Mouse (Mus musculus): ENCODE results near the gene Zfp69. TPM values are rescaled to one million over a fixed set of nuclear protein-coding genes. Genes with fewer than 3 reads are reported as not detected.

Zfp69 gene
- 2.0 and 2.1 TPM in 2 replicates for polyA plus RNA-seq (2015; fragmentation: Nextera tagmentation; extraction: Ambion mirVana)

DNA sequence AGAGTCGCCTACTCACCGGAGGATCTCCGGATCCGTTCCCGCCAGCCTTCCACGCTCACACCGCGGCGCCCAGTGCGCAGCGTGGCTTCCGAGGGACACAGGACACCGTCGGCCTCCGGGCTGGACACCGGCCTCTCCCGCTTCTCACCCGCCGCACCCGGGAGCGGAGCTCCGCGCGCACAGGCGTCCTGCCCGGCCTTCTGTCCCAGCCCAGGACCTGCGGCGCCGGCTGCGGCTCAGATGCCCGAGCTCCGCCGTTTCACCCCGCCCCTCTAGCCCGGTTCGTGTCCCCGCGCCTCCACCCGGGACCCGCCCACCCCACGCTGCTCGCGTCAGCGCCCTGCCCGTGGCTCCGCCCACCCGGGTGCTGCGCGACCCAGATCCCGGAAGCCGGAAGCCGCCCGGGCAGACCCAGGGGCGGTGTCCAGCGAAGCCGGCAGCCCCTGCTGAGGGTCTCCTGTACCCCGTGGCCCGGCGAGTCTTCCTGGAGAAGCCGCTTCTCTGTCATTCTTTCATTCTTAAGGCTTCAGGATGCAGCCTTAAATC, at the start of gene Zfp69:
Gene Zfp69, minus strand, starts transcription at position 272 of the 546 bp plus-strand sequence.

DNA sequence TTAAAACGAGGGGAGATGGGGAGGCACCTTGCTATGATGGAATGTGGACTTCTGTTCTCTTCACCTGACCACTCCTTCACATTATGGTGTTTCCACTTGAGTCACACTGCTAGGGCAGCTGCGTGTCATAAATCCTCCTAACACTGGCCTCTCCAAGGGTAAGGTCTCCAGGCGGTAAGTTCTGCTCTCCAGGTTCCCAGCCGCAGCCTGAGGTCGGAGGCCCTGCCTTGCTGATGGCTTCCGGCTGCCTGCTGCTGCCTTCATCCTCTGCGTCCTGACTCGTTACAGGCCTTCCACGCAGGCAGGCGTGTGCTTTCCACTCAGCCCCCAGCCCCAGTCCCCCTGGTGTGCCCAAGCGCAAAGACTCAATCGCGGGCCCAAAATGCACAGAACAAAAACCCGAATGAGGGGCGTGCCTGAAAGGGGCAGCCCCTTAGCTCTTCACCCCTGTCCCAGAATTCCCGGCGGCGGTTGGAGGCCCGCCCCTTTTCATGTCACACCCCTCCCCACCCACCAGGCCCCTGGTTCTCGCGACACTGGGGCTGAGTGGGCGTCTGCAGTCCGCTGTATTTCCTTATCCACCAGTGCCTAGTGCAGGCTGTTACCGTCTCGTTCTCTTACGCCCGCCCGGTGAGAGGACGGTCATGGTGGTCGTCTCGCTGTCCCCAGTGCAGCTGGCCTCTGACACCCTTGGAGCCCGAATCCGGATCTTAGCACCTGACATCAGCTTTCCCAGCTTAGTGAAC, 26.8 kb downstream of the Zfp69 start, which contains the start of gene Exo5:
Gene Exo5, minus strand, starts transcription at position 464 of the 746 bp plus-strand sequence.

Small RNA genes within 50 kb of the gene (microRNA-seq; reads per million reads assigned to microRNA genes)
- gene Mir7015 = 0 reads per million in 2 experiments

Other genes starting within 250 kb of the Zfp69 start
- 8.2 and 11.8 TPM in 2 replicates for gene Kcnq4, start 203.1 kb downstream of the Zfp69 start, polyA plus RNA-seq (2015; fragmentation: Nextera tagmentation; extraction: Ambion mirVana)
- 59.8 and 62.3 TPM in 2 replicates for gene Nfyc, start 120.1 kb downstream of the Zfp69 start, polyA plus RNA-seq (2015; fragmentation: Nextera tagmentation; extraction: Ambion mirVana)
- gene Rims3, start 96.9 kb downstream of the Zfp69 start, polyA plus RNA-seq (2015; fragmentation: Nextera tagmentation; extraction: Ambion mirVana) = 0.09 and 0.17 TPM in 2 replicates
- 6.6 and 7.2 TPM in 2 replicates for gene Exo5, start 26.7 kb downstream of the Zfp69 start, polyA plus RNA-seq (2015; fragmentation: Nextera tagmentation; extraction: Ambion mirVana)
- gene Smap2, start 65.5 kb upstream of the Zfp69 start, polyA plus RNA-seq (2015; fragmentation: Nextera tagmentation; extraction: Ambion mirVana) = 6.8 and 8.8 TPM in 2 replicates
- 1.6 and 5.5 TPM in 2 replicates for gene Col9a2, start 87.7 kb upstream of the Zfp69 start, polyA plus RNA-seq (2015; fragmentation: Nextera tagmentation; extraction: Ambion mirVana)
- gene Zmpste24, start 146.5 kb upstream of the Zfp69 start, polyA plus RNA-seq (2015; fragmentation: Nextera tagmentation; extraction: Ambion mirVana) = 15.9 and 18.5 TPM in 2 replicates
- not detected in 2 replicates for gene Tmco2, start 157.5 kb upstream of the Zfp69 start, polyA plus RNA-seq (2015; fragmentation: Nextera tagmentation; extraction: Ambion mirVana)